Mouse (Mus musculus) kidney, postnatal 25 days (tissue): ENCODE results near the gene Ticam1.

Experiments
- DNase-seq, 2 experiments: peaks; one replicate each; pipeline ENCODE4 v3.0.0; 2021; ENCODE audit warnings: mixed read lengths in 2 of 2

Gene Ticam1

GRCm38 (mm10) chr17:56276643-56277566, at the start of gene Ticam1:
Gene Ticam1, minus strand, starts transcription at chr17:56276786.
- DNase-seq = peak; percentile 93 to 98

DNA sequence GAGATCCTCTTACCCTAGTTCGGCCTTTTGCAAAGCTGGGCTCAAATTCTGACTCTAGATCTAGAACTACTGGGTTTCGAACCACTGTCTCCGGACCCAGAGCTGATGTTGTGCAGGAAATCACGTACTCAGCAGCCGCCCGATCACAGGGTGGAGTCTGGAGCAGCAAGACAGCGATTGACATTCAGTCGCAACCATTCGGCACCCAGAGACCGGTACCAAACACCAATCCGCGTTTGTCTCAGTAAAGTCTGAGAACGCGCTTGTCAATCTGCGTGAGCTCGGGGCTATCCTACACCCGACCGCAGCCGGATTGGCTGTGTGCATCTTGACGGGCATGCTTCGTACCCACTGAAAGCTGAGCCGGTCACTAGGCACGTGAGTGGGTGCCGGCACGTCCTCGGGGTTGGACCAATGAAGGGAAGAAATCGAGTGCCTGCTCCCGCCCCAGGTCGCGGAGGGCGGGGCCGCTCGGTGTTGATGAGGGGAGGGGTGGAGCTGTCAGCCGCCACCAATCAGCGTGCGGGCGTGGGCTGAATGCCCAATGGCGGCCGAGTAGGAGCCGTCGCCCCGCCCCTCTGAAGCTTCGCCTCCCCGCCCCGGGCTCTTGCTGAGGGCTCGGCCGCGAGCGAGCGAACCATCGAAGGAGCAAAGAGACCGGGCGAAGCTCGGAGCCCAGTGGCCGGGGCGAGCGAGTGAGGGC, 49.0 kb upstream of the Ticam1 start, which contains the start of gene Kdm4b:
Gene Kdm4b, plus strand, starts transcription at position 613 of the 703 bp plus-strand sequence.
- DNase-seq = peak; percentile 99 to 100

GRCm38 (mm10) chr17:56324419-56324818, 47.8 kb upstream of the Ticam1 start:
- no peak for DNase-seq

DNA sequence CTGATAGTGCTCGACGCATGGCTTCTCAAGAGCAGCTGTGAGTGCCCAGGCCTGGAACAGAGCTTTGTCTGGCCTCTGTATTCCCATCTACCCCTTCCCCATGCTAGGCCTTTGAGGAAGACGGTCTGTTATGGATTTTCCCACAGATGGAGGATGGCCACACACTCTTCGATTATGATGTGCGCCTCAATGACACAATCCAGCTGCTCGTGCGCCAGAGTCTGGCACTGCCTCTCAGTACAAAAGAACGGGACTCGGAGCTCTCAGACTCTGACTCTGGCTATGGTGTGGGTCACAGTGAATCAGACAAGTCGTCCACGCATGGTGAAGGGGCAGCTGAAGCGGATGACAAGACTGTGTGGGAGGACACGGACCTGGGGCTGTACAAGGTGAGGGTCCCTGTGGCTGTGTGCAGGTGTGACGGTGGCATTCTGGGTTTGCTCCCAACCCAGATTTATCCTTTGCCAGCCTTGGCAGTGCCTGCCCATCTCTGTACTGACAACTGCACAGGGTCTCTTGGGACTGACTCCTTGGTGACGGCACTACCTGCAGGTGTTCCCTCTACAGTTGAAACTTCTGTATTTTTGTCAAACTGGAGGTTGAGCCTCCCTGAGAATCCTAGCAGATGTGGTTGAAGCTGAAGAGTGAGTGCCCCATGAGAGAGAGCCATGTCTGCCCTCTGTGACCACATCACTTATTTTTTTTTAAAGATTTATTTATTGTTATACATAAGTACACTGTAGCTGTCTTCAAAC, 32.8 kb upstream of the Ticam1 start:
- no peak for DNase-seq

DNA sequence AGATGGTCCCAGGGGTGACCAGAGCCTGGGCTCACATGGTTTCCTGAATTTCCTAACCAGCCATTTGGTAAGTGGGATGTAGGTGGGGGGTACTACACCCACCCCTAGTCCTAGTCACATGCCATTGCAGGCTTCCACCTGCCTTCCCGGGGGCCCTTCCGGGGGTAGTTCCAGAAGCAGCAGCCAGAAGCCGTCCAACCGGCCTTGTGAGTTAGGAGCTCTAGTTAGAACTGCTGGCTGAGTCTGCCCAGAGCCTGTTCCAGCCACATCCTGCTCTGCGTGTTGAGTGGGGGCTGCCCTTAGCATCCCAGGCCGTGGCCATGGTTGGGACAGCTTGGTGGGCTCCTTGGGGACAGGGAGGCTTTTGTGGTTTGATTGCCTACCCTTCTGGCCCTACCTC, 31.5 kb upstream of the Ticam1 start:
- peak; percentile 68 to 88 for DNase-seq

GRCm38 (mm10) chr17:56305826-56306225, 29.2 kb upstream of the Ticam1 start:
- peak; percentile 64 to 74 for DNase-seq

- DNase-seq = no peak
Measured at GRCm38 (mm10) chr17:56305156-56305555, 28.6 kb upstream of the Ticam1 start.

DNA sequence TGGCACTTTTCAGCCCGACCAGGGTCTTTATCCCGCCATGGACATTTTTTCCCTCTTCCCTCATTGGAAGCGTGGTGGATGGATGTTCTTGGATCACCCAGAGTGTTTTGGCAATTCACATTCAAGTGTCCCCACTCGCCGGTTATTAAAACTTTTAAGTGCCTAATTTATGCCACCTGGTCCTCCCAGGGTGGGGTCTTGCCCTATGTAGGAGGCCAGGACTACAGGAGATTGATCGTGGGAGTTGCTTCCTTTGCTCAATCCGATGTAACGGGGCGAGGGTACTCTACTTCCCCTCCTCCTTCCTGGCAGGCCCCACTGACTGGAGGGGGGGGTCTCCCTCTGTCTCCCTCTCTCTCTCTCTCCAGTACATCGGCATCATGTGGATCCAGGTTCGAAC, 28.1 kb upstream of the Ticam1 start:
- DNase-seq = no peak

GRCm38 (mm10) chr17:56303847-56304586, 27.4 kb upstream of the Ticam1 start:
- peak; percentile 97 to 98 for DNase-seq

- peak; percentile 82 to 93 for DNase-seq
Measured at GRCm38 (mm10) chr17:56303160-56303846, 26.7 kb upstream of the Ticam1 start, which contains the start of gene Uhrf1. Gene Uhrf1, plus strand, starts transcription at chr17:56303321.

DNA sequence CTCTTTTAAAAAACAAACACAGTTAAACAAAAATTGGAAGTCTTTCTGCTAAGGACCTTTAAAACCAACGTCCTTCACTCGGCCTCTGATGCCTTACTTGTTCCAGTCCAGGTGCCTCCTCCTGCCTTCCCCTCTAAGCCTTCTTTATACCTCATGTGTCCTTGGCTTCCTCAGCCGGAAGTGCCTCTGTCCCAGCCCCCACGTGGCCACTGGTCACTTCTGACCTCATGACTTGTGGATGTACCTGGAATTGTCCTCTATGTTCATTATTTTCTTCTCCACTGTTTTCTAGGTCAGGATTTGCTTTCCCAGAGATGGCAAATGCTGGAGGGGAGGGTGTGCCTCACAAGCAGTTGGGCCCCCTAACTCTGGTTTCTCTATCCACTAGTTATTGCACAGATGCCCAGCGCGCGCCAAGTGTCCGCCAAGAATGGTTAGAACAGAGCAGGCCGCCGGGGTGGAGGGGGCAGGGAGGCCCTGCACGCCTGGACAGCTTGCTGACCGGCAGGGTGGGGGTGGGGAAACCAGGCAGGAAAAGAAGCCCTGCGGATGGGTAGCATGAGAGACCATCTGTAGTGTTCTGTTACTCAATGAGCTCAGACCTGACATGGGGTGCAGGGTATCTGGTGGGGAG, 25.9 kb upstream of the Ticam1 start:
- peak; percentile 52 to 78 for DNase-seq

- no peak for DNase-seq
Measured at GRCm38 (mm10) chr17:56300186-56300585, 23.6 kb upstream of the Ticam1 start, which contains the start of gene Arrdc5. Gene Arrdc5, minus strand, starts transcription at chr17:56300286.

GRCm38 (mm10) chr17:56298238-56298637, 21.7 kb upstream of the Ticam1 start:
- DNase-seq = no peak

DNA sequence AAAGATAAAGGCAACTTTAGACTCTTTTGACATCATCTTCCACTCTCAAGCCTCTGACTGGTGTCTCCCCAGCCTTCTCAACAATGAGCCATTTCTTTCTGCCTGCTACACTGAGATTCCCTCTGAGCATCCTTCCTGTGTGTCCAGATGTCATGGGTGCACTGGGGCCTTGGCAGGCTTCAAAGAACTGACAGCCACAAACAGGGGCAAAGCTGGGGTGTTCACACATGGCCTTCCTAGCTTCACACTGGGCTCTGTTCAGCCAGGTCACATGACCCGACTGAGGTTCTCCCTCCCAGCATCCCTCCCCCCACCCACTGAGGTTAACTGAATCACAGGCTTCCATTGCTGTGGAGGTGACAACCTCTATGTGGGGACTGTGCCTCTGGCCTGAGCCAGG, 19.6 kb upstream of the Ticam1 start:
- DNase-seq = no peak

GRCm38 (mm10) chr17:56294241-56294640, 17.7 kb upstream of the Ticam1 start:
- DNase-seq = no peak

- no peak for DNase-seq
Measured at GRCm38 (mm10) chr17:56293291-56293690, 16.7 kb upstream of the Ticam1 start.

DNA sequence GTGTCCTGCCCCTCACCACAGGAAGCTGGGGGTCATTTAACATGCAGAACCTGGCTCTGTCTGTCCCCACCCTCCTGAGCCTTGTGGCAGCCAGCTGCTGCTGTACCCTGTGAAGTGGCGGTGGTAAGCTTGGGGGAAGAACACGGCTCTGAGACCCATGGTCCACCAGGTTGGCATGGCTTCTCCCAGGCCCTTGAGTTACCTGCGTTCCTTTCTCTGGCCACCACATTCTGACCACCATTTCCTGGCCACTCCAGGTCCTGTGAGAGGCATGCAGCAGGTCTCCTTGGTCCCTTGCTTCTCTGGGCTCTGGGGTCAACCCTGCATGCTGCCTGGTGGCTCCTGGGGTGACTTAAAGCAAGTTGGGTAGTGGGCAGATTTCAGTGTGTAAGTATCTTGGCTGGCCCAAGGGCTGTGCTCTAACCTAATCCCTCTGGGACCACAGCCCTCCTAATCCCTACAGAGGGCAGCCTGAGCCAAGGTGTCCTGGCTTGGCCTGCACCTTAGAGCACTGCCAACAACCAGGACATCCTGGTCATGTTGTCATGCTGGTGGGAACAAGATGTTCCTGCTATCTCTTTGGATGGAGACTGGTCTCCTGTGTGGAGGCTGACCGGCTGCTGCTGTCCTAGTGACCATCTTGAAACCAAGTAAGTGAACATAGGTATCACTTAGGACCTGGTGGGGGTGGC, 16.1 kb upstream of the Ticam1 start, which contains the start of gene Plin3:
Gene Plin3, minus strand, starts transcription at position 343 of the 692 bp plus-strand sequence.
- DNase-seq = no peak

DNA sequence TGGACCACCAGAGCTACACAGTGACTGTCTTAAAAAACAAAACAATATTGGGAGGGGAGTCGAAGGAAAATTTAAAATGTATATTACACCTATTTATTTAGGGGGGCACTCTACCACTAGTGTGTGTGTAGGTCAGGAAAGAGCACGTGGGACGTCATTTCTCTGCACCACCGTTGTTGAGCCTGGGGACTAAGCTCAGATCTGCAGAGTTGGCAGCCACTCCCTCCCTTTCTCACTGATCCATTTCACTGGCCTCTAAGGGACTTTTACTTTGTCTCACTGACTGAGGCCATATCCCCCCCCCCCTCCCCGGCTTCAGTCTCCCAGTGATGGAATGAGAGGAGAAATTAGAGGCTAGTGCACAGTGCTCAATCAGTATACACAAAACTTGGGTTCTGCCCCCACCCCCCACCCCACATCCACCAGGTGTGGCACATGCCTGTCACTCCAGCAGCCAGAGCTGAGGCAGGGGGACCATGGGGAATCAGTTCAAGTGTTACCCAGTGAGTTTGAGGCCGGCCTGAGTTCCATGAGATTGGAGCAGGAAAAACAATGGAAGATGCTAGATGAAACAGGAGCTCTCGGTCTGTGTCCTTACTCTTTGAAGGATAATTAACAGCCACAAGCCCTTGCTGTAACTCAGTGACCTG, 15.4 kb upstream of the Ticam1 start:
- peak in 1 of 2 experiments; percentile 62 for DNase-seq

DNA sequence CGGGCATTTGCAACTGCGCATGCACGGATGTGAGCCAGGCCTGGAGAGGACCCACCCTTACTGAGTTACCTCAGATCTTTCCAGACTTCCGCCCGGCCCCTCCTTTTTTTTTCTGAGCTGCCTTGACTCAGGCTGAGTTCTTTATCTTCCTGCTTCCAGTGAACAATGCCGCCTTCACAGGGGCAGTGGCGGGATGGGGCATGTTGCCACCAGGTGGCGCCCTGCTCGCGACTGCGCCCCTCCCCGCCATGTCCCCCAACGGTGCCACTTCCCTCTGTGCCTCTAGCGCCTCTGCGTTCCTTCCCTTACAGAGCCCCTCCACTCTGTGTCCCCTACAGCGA, 14.6 kb upstream of the Ticam1 start:
- peak; percentile 88 to 95 for DNase-seq
